9 mouse cellular contexts compared by ENCODE assay signal in genomic region chr2:164979749-164980148, GRCm38 (mm10). TPM values are rescaled to one million over a fixed set of nuclear protein-coding genes. Genes with fewer than 3 reads are reported as not detected.
DNase-seq lines count a peak whose midpoint lies in the region; ATAC-seq and TF ChIP-seq lines count a peak whose summit lies in the region.
"Had no signal": no experiment of that assay in that cellular context is flagged by ENCODE, and none has a peak within 500 bp of the region (broad histone marks: within the 10 kb centered on the region; RNA-seq: fewer than 3 reads in every experiment).

No protein-coding gene starts in this region.

- H3K4me2 ChIP-seq in forebrain, embryonic 14.5 days (ENCODE audit: low read length) = no peak overlapping the region
- no peak overlapping the region for H3K4me2 ChIP-seq in forebrain, embryonic 15.5 days (replicated peaks)
- H3K4me2 ChIP-seq in forebrain, postnatal 0 days (ENCODE audit: low read depth) = no peak overlapping the region
- H3K4me2 ChIP-seq: heart, embryonic 15.5 days had no signal

- no peaks in the 10 kb centered on the region for H3K36me3 ChIP-seq in forebrain, embryonic 14.5 days (ENCODE audit: control insufficient read depth, insufficient read depth, low read length)
- H3K36me3 ChIP-seq in forebrain, embryonic 15.5 days = no peaks in the 10 kb centered on the region
- no peaks in the 10 kb centered on the region for H3K36me3 ChIP-seq in splenic B cell, adult 2 months (ENCODE audit: control insufficient read depth, insufficient read depth, low read length, poor library complexity, severe bottlenecking)
- H3K36me3 ChIP-seq in forebrain, postnatal 0 days (ENCODE audit: insufficient read depth) = peaks cover 6% of the 10 kb centered on the region; the same call in 1 of the 2 replicates
- H3K36me3 ChIP-seq: heart, embryonic 15.5 days had no signal

- DNase-seq in forebrain, embryonic 14.5 days (ENCODE audit: low spot score) = peak; percentile 54
- peak; percentile 58 for DNase-seq in ovary, postnatal 36 days (ENCODE audit: low spot score)
- DNase-seq in ovary, postnatal 10 days (ENCODE audit: low spot score) = no peak
- DNase-seq in splenic B cell, adult 2 months (ENCODE audit: low read depth, low spot score) = peak; percentile 50
- DNase-seq in forebrain, postnatal 0 days = no peak
- no peak for DNase-seq in right cerebral cortex, postnatal 36 days (ENCODE audit: low spot score in 2 of 2)

- no peak for ATAC-seq in forebrain, embryonic 14.5 days
- ATAC-seq in forebrain, embryonic 15.5 days (replicated peaks) = no peak
- peak; percentile 22 to 48; a peak in 3 of 4 replicates for ATAC-seq in hematopoietic stem cell, adult 5-6 weeks (replicated peaks in 1 of 2; ENCODE audit: insufficient read depth in 1 of 2, low FRiP score in 2 of 2, low TSS enrichment in 1 of 2, low read depth in 1 of 2, poor library complexity in 2 of 2, severe bottlenecking in 2 of 2)
- no peak for ATAC-seq in forebrain, postnatal 0 days

- no peak overlapping the region for H3K27ac ChIP-seq in forebrain, embryonic 14.5 days (ENCODE audit: low read depth, low read length)
- no peak overlapping the region for H3K27ac ChIP-seq in forebrain, embryonic 15.5 days (replicated peaks)
- no peak overlapping the region for H3K27ac ChIP-seq in forebrain, postnatal 0 days (ENCODE audit: low read depth, low read length)
- H3K27ac ChIP-seq: heart, embryonic 15.5 days had no signal

- no peak for TF ChIP-seq CTCF in forebrain, postnatal 0 days (IDR thresholded peaks at IDR 0.05; ENCODE audit: low read depth)

- 20% methylated on average over 7 of the region's 7 CpGs for WGBS in forebrain, embryonic 14.5 days
- WGBS in forebrain, embryonic 15.5 days = 23% methylated on average over 7 of the region's 7 CpGs
- WGBS in forebrain, postnatal 0 days = 20% methylated on average over 7 of the region's 7 CpGs

- no peaks in the 10 kb centered on the region for H3K27me3 ChIP-seq in forebrain, embryonic 14.5 days (replicated peaks; ENCODE audit: control insufficient read depth, insufficient read depth, low read length)
- no peaks in the 10 kb centered on the region for H3K27me3 ChIP-seq in forebrain, embryonic 15.5 days
- H3K27me3 ChIP-seq in splenic B cell, adult 2 months (ENCODE audit: control insufficient read depth, insufficient read depth, low read length, poor library complexity, severe bottlenecking) = no peaks in the 10 kb centered on the region
- no peaks in the 10 kb centered on the region for H3K27me3 ChIP-seq in forebrain, postnatal 0 days (ENCODE audit: insufficient read depth, low read length)

- no peak overlapping the region for H3K9ac ChIP-seq in forebrain, embryonic 14.5 days (ENCODE audit: low read length)
- H3K9ac ChIP-seq in forebrain, embryonic 15.5 days (replicated peaks) = no peak overlapping the region
- no peak overlapping the region for H3K9ac ChIP-seq in forebrain, postnatal 0 days
- H3K9ac ChIP-seq: heart, embryonic 15.5 days had no signal

- H3K4me1 ChIP-seq in forebrain, embryonic 14.5 days (ENCODE audit: control insufficient read depth, insufficient read depth, low read length) = no peaks in the 10 kb centered on the region
- H3K4me1 ChIP-seq in forebrain, embryonic 15.5 days = no peaks in the 10 kb centered on the region
- no peaks in the 10 kb centered on the region for H3K4me1 ChIP-seq in forebrain, postnatal 0 days (ENCODE audit: insufficient read depth)
- H3K4me1 ChIP-seq: heart, embryonic 15.5 days had no signal

- no peak overlapping the region for H3K4me3 ChIP-seq in forebrain, embryonic 14.5 days (ENCODE audit: low read depth, low read length)
- H3K4me3 ChIP-seq in forebrain, embryonic 15.5 days = no peak overlapping the region
- no peak overlapping the region for H3K4me3 ChIP-seq in forebrain, postnatal 0 days (ENCODE audit: low read depth, low read length)
- H3K4me3 ChIP-seq: heart, embryonic 15.5 days had no signal

- no peaks in the 10 kb centered on the region for H3K9me3 ChIP-seq in forebrain, embryonic 14.5 days (replicated peaks; ENCODE audit: control insufficient read depth, low read length)
- H3K9me3 ChIP-seq in forebrain, embryonic 15.5 days = no peaks in the 10 kb centered on the region
- no peaks in the 10 kb centered on the region for H3K9me3 ChIP-seq in forebrain, postnatal 0 days (ENCODE audit: low read length)
- H3K9me3 ChIP-seq: heart, embryonic 15.5 days had no signal

RNA-seq across cellular contexts. Expression of gene Slc12a5, which starts 19.1 kb away (rescaled TPM):
- 15.1 and 17.7 TPM in 2 replicates for polyA plus RNA-seq in forebrain, embryonic 14.5 days (2014; fragmentation: Nextera tagmentation; extraction: Ambion mirVana)
- polyA plus RNA-seq in forebrain, embryonic 15.5 days (2015; fragmentation: Nextera tagmentation; extraction: Ambion mirVana) = 16.2 and 17.2 TPM in 2 replicates
- 0.45 and 0.63 TPM in 2 replicates for total RNA-seq in hematopoietic stem cell, adult 5-6 weeks (2017)
- total RNA-seq in forebrain, postnatal 0 days (2014; rRNA removed) = 83.2 and 139 TPM in 2 replicates
- 24.5 and 41.6 TPM in 2 replicates for polyA plus RNA-seq in forebrain, postnatal 0 days (2015; fragmentation: Nextera tagmentation; extraction: Ambion mirVana)

RNA-seq across cellular contexts. Expression of gene Mmp9, which starts 39.2 kb away (rescaled TPM):
- 12.8 and 15.5 TPM in 2 replicates for polyA plus RNA-seq in forebrain, embryonic 14.5 days (2014; fragmentation: Nextera tagmentation; extraction: Ambion mirVana)
- polyA plus RNA-seq in forebrain, embryonic 15.5 days (2015; fragmentation: Nextera tagmentation; extraction: Ambion mirVana) = 17.9 and 19.5 TPM in 2 replicates
- 15.3 and 37.5 TPM in 2 replicates for total RNA-seq in hematopoietic stem cell, adult 5-6 weeks (2017)
- 5.3 and 14.2 TPM in 2 replicates for total RNA-seq in forebrain, postnatal 0 days (2014; rRNA removed)
- 5.3 and 8.3 TPM in 2 replicates for polyA plus RNA-seq in forebrain, postnatal 0 days (2015; fragmentation: Nextera tagmentation; extraction: Ambion mirVana)

RNA-seq across cellular contexts. Expression of gene Ncoa5, which starts 54.9 kb away (rescaled TPM):
- 69.6 and 95.3 TPM in 2 replicates for polyA plus RNA-seq in forebrain, embryonic 14.5 days (2014; fragmentation: Nextera tagmentation; extraction: Ambion mirVana)
- polyA plus RNA-seq in forebrain, embryonic 15.5 days (2015; fragmentation: Nextera tagmentation; extraction: Ambion mirVana) = 131 and 137 TPM in 2 replicates
- 42.7 and 58.0 TPM in 2 replicates for total RNA-seq in hematopoietic stem cell, adult 5-6 weeks (2017)
- 81.8 and 96.3 TPM in 2 replicates for total RNA-seq in forebrain, postnatal 0 days (2014; rRNA removed)
- 49.2 and 64.4 TPM in 2 replicates for polyA plus RNA-seq in forebrain, postnatal 0 days (2015; fragmentation: Nextera tagmentation; extraction: Ambion mirVana)

Comparison
In these comparisons a context has a peak if more than half of its experiments do, and no peak if none do; other contexts are left out.
1. DNase-seq: peak in forebrain, embryonic 14.5 days (single experiment), ovary, postnatal 36 days (single experiment) and splenic B cell, adult 2 months (single experiment); none in ovary, postnatal 10 days (single experiment), forebrain, postnatal 0 days (single experiment) and right cerebral cortex, postnatal 36 days (0 of 2).
2. ATAC-seq: peak in hematopoietic stem cell, adult 5-6 weeks (2 of 2); none in forebrain, embryonic 14.5 days (single experiment), forebrain, embryonic 15.5 days (single experiment) and forebrain, postnatal 0 days (single experiment).